Mouse (Mus musculus) small intestine, adult 2 months (tissue): Measurements from ENCODE around the gene B3galnt2. TPM values are rescaled to one million over a fixed set of nuclear protein-coding genes. Genes with fewer than 3 reads are reported as not detected.

ENCODE experiments used
- H3K27ac ChIP-seq: fragments of 200-500 bp; 2 replicates; pipeline ENCODE4 v1.5.1; 2012; ENCODE audit warnings: low read depth, low read length, control low read depth, inconsistent platforms; ENCODE audit not compliant: insufficient read depth
- H3K27me3 ChIP-seq: fragments of 200-500 bp; 2 replicates; pipeline ENCODE4 v1.6.1; 2012; ENCODE audit warnings: mild to moderate bottlenecking, moderate library complexity, low read length, inconsistent platforms; ENCODE audit not compliant: control insufficient read depth, insufficient read depth
- H3K36me3 ChIP-seq: fragments of 200-500 bp; 2 replicates; pipeline ENCODE4 v1.6.1; 2012; ENCODE audit warnings: mild to moderate bottlenecking, low read length, control low read depth, inconsistent platforms; ENCODE audit not compliant: control insufficient read depth, insufficient read depth
- H3K4me1 ChIP-seq: fragments of 200-500 bp; 2 replicates; pipeline ENCODE4 v1.6.1; 2012; ENCODE audit warnings: low read length, inconsistent platforms, mixed read lengths; ENCODE audit not compliant: control insufficient read depth, insufficient read depth, insufficient read length
- H3K4me3 ChIP-seq: fragments of 200-500 bp; 2 replicates; pipeline ENCODE4 v1.5.1; 2012; ENCODE audit warnings: low read depth, mild to moderate bottlenecking, control low read depth, inconsistent platforms, low read length, moderate library complexity
- CTCF ChIP-seq: fragments of 200-500 bp; IDR thresholded peaks from 2 replicates; pipeline ENCODE4 v1.5.1; 2012; ENCODE audit warnings: low read depth, mild to moderate bottlenecking, control low read depth, inconsistent platforms, low read length, moderate library complexity, mixed read lengths; ENCODE audit not compliant: insufficient replicate concordance, insufficient read length; ENCODE audit errors: extremely low read depth
- POLR2A ChIP-seq: fragments of 200-500 bp; IDR thresholded peaks from 2 replicates; pipeline ENCODE4 v1.6.1; 2012; ENCODE audit warnings: low read depth, mild to moderate bottlenecking, control low read depth, inconsistent platforms, low read length, moderate library complexity
- WGBS: fragments of 180-500 bp; shearing (Covaris S2); methylation state at CpG from one replicate; pipeline ENCODE4 v1.1.7; 2018; 5-methylcytosine and 5-hydroxymethylcytosine counted together
- polyA plus RNA-seq: library from polyadenylated mRNA; depleted of rRNA; stranded (reverse); fragments of >200 nt; gene quantifications from 2 replicates; pipeline ENCODE4 v1.2.3, GENCODE M21; 2012

B3galnt2 gene
- polyA plus RNA-seq, 1 experiment, result 47.9 TPM

GRCm38 (mm10) chr13:13989135-13989534 is 34.9 kb downstream of the B3galnt2 start:
- Histone ChIP-seq H3K27ac (no peak overlapping the region), H3K4me1 (no peaks in the 10 kb centered on the region), H3K4me3 (no peak overlapping the region), H3K36me3 (peaks cover 14% of the 10 kb centered on the region), H3K27me3 (no peaks in the 10 kb centered on the region)
- 85% methylated on average over 2 of the region's 2 CpGs for WGBS
- no peak for TF ChIP-seq POLR2A
- no peak for TF ChIP-seq CTCF

GRCm38 (mm10) chr13:13990391-13990790 is 36.1 kb downstream of the B3galnt2 start:
- no peaks in the 10 kb centered on the region for H3K27me3 ChIP-seq
- H3K36me3 ChIP-seq, result peaks cover 23% of the 10 kb centered on the region
- H3K4me3 ChIP-seq, result no peak overlapping the region
- H3K27ac ChIP-seq, result no peak overlapping the region
- TF ChIP-seq CTCF (no peak), POLR2A (no peak)
- H3K4me1 ChIP-seq, result no peaks in the 10 kb centered on the region
- whole genome bisulfite sequencing, result 89% methylated on average over 2 of the region's 2 CpGs

DNA sequence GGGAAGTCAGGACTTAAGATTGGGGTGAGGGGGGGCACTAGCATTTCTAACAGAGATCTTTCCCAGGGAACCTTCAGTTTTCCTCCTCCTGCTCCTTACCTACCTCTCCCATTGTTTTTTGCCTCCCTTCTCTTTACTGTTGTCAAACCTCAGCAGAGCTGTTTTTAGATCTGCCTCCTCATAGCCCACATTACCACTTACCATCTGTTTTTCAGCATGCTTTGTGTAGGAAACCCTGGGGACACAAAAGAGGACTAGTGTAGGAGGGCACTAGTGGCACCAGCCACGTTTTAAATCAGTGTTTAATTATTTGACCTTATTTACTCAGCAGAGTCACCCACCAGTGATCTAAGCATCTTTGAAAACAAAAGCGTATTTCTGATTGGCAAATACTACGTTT is 38.8 kb downstream of the B3galnt2 start:
- Histone ChIP-seq H3K27ac (no peak overlapping the region), H3K4me1 (no peaks in the 10 kb centered on the region), H3K36me3 (peaks cover 41% of the 10 kb centered on the region), H3K27me3 (no peaks in the 10 kb centered on the region), H3K4me3 (no peak overlapping the region)
- WGBS, result 79% methylated on average over 3 of the region's 3 CpGs
- TF ChIP-seq POLR2A (no peak), CTCF (no peak)

DNA sequence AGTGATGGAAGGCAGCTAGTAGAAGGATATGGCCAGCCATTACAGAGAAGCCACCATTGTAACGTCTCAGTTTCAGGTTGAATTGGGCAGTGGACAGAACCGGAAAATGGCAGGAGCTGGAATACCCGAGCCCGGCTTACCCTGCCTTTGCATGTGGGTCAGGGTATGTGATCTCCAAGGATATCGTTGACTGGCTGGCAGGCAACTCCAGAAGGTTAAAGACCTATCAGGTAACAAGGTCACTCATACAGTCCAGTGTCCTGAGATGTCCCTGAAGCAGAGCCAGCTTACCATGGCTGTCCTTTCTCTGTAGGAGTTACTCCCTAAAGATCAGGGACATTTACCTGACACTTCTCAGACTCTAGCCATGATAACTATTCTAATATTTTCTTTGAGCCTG is 40.8 kb downstream of the B3galnt2 start:
- Histone ChIP-seq H3K27me3 (no peaks in the 10 kb centered on the region), H3K4me3 (no peak overlapping the region), H3K27ac (no peak overlapping the region), H3K4me1 (no peaks in the 10 kb centered on the region), H3K36me3 (peaks cover 56% of the 10 kb centered on the region)
- 91% methylated on average over 5 of the region's 5 CpGs for WGBS
- no peak for TF ChIP-seq POLR2A
- no peak for TF ChIP-seq CTCF

DNA sequence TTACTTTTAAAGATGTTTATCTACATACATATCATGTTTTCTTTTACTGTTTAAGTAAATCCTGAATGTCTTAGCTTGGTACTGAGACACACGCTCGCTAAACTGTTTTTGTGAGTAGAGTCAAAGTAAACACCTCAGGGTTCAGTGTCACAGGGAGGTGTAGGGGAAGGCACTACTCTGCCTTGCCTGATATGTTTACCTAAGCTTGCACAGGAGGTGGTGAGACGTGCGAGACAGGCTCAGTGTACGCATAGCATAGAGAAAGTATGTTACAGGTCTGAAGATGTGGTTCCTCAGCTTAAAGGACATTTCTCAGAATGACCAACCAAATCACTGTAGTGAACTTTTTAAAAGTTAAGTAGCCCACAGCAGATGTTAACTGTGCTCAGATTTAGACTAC is 43.2 kb downstream of the B3galnt2 start:
- Histone ChIP-seq H3K36me3 (peaks cover 68% of the 10 kb centered on the region), H3K27ac (no peak overlapping the region), H3K27me3 (no peaks in the 10 kb centered on the region), H3K4me1 (no peaks in the 10 kb centered on the region), H3K4me3 (no peak overlapping the region)
- 71% methylated on average over 5 of the region's 5 CpGs for WGBS
- TF ChIP-seq CTCF, result no peak
- TF ChIP-seq POLR2A, result no peak

DNA sequence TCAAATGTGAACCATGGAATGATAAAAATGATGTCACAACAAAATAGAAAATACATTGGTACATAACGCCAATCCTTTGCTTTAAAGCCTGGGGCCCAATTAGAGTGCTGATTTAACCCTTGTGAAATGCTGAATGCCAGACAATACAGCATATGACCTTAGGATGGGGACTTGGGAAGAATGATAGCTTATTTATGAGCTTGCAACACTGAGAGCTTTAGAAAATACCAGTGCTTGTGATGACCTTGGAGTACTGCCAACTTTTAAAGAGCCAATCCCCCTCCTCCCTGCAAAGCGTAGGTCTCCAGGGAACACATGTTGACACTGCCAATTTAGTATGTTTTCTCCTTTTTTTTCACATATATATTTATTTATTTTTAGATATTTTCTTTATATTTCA is 48.4 kb downstream of the B3galnt2 start:
- TF ChIP-seq POLR2A (no peak), CTCF (no peak)
- Histone ChIP-seq H3K27ac (no peak overlapping the region), H3K4me3 (no peak overlapping the region), H3K36me3 (peaks cover 57% of the 10 kb centered on the region), H3K4me1 (no peaks in the 10 kb centered on the region), H3K27me3 (no peaks in the 10 kb centered on the region)
- WGBS, result 84% methylated on average over 2 of the region's 2 CpGs

- WGBS, result 73% methylated on average over 4 of the region's 4 CpGs
- Histone ChIP-seq H3K36me3 (peaks cover 51% of the 10 kb centered on the region), H3K27ac (no peak overlapping the region), H3K4me1 (no peaks in the 10 kb centered on the region), H3K27me3 (no peaks in the 10 kb centered on the region), H3K4me3 (no peak overlapping the region)
- TF ChIP-seq POLR2A (no peak), CTCF (no peak)
These were observed 49.8 kb downstream of the B3galnt2 start for GRCm38 (mm10) chr13:14004086-14004485.

DNA sequence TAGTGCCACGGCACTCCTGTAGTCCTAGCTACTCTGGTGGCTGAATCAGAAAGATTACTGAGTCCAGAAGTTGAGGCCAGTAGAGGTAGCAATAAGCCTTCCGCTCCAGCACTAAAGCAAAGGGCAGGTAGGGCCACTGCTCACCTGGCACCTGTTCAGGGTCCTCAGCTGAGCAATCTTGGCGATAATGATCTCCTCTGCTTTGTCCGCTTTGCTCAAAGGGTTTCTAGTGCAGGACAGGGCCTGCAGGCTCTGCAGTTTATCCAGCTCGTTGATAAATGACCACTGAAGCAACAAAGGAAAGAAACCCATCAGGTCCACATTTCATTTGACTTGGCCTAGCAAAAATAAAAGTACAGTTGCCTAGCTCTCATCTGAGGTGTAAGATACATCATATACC is 50.7 kb downstream of the B3galnt2 start:
- H3K4me1 ChIP-seq, result peaks cover 4% of the 10 kb centered on the region; the same call in 1 of the 2 replicates
- 78% methylated on average over 5 of the region's 5 CpGs for WGBS
- TF ChIP-seq CTCF (no peak), POLR2A (no peak)
- no peak overlapping the region for H3K4me3 ChIP-seq
- no peak overlapping the region for H3K27ac ChIP-seq
- no peaks in the 10 kb centered on the region for H3K27me3 ChIP-seq
- peaks cover 48% of the 10 kb centered on the region for H3K36me3 ChIP-seq
